Mouse (Mus musculus): ENCODE data around the gene Ptges3l.
"Not testable (repeated sequence)": the region's sequence is repeated elsewhere in the genome, so short reads cannot be mapped to it uniquely, and the experiment has no call there.

Gene Ptges3l

DNA sequence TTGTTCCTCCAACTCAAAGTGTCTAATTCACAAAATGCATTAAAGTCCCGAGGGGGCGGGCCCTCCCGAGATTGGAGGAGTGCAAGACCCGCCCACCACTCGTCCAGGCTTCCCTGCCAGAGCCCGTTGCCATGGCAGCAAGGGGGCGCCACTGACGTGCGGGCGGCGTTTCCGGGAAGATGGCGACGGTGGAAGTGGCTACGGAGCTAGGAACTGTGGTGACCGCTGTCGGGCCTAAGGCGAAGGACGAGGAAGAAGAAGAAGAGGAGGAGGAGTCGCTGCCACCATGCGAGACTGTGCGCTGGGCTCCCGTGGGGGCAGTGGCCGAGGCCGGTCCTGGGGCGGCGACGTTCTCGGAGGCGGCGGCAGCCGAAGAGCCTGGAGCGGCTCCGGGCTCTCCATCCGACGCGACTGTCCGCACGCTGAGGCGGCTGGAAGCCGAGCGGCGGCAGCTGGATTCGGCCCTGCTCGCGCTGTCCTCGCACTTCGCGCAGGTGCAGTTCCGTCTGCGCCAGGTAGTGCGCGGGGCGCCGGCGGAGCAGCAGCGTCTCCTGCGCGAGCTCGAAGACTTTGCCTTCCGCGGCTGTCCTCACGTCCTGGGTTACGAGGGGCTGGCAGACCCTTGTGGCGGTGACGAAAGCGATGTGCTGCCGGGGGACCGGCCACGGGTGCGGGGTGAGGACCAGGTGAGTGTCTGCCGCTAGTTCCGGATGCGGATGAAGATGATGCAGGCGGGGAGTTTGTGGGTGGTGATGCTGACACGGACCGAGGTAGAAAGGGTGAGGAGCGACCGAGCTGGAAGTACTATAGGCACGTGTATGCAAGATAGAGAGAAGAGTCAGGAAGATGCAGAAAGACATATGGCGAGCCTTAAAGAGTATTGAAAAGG, at the start of gene Ptges3l, which contains the start of gene Rundc1:
TSS of gene Ptges3l (minus strand) at position 409 of the 889 bp plus-strand sequence.
TSS of gene Rundc1 (plus strand) at position 161 of the 889 bp plus-strand sequence.
- peak; percentile 96 to 100 for DNase-seq (ENCODE audit: low spot score in 2 of 2)

- DNase-seq (ENCODE audit: low spot score in 2 of 2), result no peak
Measured at GRCm38 (mm10) chr11:101474298-101474697, 49.2 kb upstream of the Ptges3l start.

GRCm38 (mm10) chr11:101473686-101474085, 48.6 kb upstream of the Ptges3l start:
- not testable (repeated sequence) for DNase-seq (ENCODE audit: low spot score in 2 of 2)

- no peak for DNase-seq (ENCODE audit: low spot score in 2 of 2)
Measured at GRCm38 (mm10) chr11:101472336-101472735, 47.2 kb upstream of the Ptges3l start.

DNA sequence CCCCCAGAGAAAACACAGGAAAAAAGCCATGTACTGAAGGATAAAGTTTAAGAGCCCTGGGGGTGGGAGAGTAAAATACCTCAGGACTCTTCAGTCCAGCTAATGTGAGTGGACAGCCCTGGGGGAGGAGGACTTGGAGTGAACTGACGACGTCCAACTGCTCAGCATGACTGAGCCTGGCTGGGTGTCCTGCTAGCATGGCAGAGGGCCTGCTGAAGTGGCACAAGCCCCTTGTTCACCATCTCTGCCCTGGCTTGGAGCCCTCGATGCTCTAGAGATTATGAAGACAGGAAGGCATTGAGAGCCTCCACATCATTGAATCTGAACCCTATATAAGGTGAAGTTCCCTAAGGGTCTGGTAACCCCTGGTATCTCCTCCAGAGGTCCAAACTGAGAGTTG, 46.8 kb upstream of the Ptges3l start:
- no peak for DNase-seq (ENCODE audit: low spot score in 2 of 2)

- DNase-seq (ENCODE audit: low spot score in 2 of 2), result no peak
Measured at GRCm38 (mm10) chr11:101470206-101470605, 45.1 kb upstream of the Ptges3l start.

DNA sequence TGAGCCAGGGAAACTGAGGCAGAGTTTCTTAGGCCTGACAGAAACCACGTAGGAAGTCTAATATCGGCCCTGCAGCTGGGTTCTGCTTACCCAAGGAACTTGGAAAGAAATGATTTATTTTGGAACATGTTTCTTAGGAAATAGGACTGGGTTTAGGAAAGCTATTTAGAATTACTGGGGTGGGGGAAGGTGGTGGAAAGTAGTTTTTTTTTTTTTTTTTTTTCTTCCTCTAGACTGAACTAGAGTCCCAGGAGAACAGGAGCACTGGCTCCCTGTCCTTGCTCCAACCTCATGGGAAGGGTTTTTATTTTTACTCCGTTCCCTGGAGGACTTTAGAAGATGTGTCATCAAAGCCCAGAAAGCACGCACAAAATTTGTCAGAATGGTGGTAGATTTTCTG, 44.0 kb upstream of the Ptges3l start:
- DNase-seq (ENCODE audit: low spot score in 2 of 2), result no peak

GRCm38 (mm10) chr11:101468731-101469130, 43.6 kb upstream of the Ptges3l start:
- no peak for DNase-seq (ENCODE audit: low spot score in 2 of 2)

DNA sequence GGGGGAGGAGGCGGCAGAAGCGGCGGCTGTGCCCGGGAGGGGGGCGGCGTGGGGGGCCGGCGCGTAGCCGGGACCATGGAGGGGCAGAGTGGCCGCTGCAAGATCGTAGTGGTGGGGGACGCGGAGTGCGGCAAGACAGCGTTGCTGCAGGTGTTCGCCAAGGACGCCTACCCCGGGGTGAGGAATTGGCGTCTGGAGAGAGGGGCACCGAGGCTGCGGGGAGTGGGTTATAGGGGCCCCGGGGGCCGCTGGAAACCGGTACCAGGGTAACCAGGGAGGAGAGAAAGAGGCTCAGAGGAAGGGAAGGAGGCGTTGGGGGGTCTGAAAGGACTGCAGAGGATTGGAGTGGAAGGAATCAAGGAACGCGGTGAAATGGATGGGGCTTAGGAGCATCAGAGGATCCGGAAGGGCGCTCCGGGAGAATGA, 43.1 kb upstream of the Ptges3l start:
- DNase-seq (ENCODE audit: low spot score in 2 of 2), result no peak

DNA sequence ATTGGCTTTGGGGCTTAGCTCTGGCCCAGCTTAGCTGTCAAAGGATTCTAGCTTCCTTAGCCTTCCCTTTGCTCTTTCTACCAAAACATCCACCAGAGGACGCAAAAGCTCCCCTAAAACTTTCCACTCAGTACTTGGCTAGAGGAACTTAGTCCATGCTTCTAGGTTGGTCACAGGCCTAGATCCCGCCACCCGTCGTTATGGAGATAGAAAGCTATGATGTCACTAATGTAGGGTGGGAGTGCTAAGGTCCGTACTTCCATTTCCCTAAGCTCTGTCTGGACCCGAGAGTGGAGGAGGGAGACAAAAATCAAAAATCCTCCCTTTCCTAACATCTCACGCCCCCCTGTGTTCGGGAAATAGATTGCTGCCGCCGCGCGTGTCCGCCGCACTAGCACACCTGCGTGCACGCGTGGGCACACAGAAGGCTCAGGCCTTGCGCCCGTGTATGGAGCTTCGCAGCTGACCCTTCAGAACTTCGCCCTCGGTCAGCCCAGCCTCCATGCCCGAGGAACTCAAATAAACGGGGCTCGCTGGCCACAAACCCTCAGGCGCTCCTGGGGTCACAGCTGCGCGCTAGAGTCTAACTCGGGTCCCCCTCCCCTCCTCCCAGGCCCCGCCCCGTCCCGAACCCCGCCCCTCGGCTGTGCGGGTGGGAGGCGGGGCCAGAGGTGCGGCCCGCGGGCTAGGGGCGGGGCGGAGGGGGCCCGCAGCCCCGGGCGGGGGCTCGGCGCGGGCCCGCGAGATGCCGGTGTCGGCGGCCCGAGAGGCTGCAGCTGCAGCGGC, 42.5 kb upstream of the Ptges3l start:
- DNase-seq (ENCODE audit: low spot score in 2 of 2), result peak in 1 of 2 experiments; percentile 67

DNA sequence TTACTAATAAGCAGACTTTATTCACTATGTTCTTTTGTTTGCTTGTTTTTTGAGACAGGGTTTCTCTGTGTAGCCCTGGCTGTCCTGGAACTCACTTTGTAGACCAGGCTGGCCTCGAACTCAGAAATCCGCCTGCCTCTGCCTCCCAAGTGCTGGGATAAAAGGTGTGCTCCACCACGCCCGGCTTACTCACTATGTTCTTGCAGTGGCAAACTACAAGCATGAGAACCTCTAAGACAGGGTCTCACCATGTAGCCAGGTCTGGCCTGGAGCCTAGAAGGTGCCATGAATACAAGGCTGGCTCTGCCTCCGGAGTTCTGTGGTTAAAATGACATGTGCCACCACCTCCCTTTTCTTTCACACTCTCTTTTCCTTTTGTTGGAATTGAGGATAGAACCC, 41.4 kb upstream of the Ptges3l start:
- DNase-seq (ENCODE audit: low spot score in 2 of 2), result not testable (repeated sequence)

- peak; percentile 70 to 77 for DNase-seq (ENCODE audit: low spot score in 2 of 2)
Measured at GRCm38 (mm10) chr11:101465869-101466551, 40.9 kb upstream of the Ptges3l start, which contains the start of gene Vat1. TSS of gene Vat1 (minus strand) at chr11:101466230.

DNA sequence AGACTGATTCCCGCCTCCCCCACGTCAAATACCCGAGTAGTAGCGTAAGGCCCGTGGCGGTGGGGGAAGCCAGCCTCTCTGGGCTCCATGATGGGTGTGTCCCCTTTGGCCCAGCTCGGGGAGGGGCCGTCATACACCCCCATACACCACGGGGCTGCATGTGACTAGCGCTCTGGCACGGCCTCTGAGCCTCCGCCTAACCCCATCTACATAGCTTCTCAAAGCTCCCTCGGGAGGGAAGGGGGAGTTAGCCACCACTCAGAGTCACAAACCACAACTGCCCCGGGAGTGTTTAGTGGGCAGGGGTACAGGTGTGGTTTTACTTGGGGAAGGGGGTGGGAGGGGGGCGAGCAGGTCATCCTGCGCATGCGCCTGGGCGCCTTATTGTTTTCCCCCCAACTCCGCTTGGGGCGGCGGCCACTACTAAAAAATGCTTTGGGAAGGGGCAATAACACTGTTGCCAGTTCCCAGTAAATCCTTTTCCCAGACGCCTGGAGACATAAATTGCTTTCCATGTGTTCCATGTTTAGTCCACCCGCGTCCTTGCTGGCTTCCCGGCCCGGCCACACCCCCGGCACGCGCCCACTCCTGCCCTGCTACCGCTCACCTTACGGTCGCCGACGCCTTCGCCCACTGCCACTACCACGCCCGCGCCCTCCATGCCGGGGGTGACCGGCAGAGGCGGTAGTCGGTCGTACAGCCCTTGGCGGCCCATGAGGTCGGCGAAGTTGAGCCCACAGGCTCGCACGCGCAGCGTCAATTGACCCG, 40.2 kb upstream of the Ptges3l start:
- peak; percentile 80 to 81 for DNase-seq (ENCODE audit: low spot score in 2 of 2)

DNA sequence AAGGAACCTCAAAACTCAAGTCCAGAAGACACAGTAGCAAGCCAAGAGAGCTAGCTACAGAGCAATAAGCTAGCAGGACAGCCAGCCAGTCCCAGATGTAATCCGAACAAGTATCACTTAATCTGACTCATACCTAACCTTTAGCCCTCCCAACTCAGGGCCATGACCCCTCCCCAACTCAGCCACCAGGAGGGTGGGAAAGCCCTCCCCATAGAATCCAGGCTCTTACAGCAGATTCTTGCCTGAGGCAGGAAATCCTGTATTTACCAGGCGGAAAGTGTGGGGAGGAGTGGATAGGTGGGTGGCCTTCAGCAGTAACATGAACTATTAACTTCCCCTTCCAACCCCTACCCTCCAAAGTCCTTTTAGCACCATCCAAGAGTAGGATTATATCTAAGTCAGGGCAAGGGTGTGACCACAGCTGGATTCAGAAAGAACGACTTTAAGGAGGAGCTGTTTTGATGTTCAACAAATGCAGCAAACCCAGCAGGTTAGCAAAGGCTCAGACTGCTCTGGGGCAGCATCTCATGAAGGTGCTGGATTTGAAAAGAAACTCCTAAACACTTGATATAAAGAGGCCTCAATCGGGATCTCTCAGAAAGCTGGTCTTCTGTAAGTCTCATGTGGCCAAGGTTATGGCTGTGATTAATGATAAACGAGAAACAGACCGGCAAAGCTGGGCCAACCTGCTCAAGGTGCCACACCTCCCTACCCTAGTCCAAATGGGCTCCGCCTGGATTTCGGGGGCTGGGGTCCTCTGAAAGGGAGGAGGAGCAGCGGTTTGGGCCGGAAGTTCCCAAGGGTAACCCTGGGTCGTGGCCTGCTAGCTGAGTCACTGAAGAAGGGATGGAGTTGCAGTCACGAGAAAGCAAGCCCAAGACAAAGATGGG, 39.3 kb upstream of the Ptges3l start, which contains the start of gene Rnd2:
TSS of gene Rnd2 (plus strand) at position 789 of the 890 bp plus-strand sequence.
- DNase-seq (ENCODE audit: low spot score in 2 of 2), result no peak

GRCm38 (mm10) chr11:101462583-101463440, 37.7 kb upstream of the Ptges3l start:
- no peak for DNase-seq (ENCODE audit: low spot score in 2 of 2)

DNA sequence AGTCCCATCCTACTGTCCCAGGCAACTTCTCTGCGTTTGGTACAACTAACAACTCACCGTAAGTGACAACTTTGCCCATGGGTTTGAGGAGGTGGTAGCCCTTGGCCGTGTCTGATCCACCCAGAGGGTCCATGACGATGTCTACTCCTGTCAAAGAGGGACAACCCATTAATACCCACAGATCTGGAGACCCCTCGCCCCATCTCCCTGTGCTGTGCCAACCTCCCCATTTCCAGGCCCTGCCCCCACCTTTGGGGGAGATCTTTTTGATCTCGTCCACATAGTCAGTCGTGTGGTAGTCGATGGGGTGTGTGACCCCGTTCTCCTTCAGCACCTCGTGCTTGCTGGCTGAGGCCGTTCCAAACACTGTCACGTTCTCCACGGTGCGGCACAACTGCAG, 37.0 kb upstream of the Ptges3l start:
- DNase-seq (ENCODE audit: low spot score in 2 of 2), result no peak

DNA sequence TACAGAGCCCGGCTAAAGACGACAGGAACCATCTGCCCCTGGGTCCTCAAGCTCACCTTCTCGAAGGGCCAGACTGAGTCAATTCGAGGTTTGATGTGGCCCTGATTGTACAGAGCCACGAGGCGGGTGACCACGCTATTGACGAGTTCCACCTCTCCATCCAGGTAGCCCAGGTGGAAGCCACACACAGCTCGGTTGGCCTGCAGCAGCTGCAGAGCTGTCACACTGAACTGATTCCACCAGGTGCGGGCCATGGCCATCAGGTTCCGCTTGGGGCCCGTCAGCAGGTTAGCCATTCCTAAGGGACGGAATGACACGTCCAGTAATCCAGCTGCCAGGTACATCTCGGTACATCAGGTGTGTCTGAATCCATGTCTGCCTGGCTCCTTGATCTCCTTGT, 35.2 kb upstream of the Ptges3l start:
- no peak for DNase-seq (ENCODE audit: low spot score in 2 of 2)

GRCm38 (mm10) chr11:101459716-101460115, 34.6 kb upstream of the Ptges3l start:
- no peak for DNase-seq (ENCODE audit: low spot score in 2 of 2)

DNA sequence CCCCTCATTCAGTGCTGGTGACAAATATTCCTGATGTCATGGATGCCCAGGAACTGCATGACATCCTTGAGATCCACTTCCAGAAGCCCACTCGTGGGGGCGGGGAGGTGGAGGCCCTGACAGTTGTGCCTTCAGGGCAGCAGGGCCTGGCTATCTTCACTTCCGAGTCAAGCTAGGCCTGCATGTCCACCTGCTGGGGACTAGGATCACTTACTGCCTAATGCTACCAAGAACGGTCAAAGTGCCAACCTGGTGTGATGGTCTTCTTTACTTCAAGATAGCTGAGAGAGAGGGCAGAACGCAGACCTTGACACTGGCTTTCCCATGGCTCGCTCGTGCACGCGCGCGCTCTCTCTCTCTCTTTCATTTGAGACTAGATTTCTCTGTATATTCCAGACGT, 33.1 kb upstream of the Ptges3l start:
- no peak for DNase-seq (ENCODE audit: low spot score in 2 of 2)

All from urinary bladder, postnatal 4 days (tissue).